Mouse (Mus musculus) brain, embryonic 14.5 days (tissue): ENCODE measurements around the gene Gm20661. TPM values are rescaled to one million over a fixed set of nuclear protein-coding genes. Genes with fewer than 3 reads are reported as not detected.

Source experiments
- DNase-seq: peaks from one replicate; pipeline ENCODE4 v3.0.0-alpha.2; 2011; ENCODE audit warnings: low read depth
- CTCF ChIP-seq: fragments of 200-500 bp; IDR thresholded peaks from 2 replicates; pipeline ENCODE4 v1.5.1; 2012; ENCODE audit warnings: inconsistent platforms, mild to moderate bottlenecking, moderate library complexity, borderline replicate concordance; ENCODE audit not compliant: insufficient read depth, insufficient read length; ENCODE audit errors: extremely low read depth
- POLR2A ChIP-seq: fragments of 200-500 bp; IDR thresholded peaks from 2 replicates; pipeline ENCODE4 v1.6.1; 2012; ENCODE audit warnings: mild to moderate bottlenecking, inconsistent platforms, borderline replicate concordance; ENCODE audit not compliant: poor library complexity, insufficient read depth, insufficient read length, severe bottlenecking; ENCODE audit errors: extremely low read depth
- polyA plus RNA-seq: library from polyadenylated mRNA; depleted of rRNA; stranded (reverse); fragments of >200 nt; gene quantifications from 2 replicates; pipeline ENCODE4 v1.2.3, GENCODE M21; 2012

Gm20661 gene
- polyA plus RNA-seq, 1 experiment, result 1.7 TPM

DNA sequence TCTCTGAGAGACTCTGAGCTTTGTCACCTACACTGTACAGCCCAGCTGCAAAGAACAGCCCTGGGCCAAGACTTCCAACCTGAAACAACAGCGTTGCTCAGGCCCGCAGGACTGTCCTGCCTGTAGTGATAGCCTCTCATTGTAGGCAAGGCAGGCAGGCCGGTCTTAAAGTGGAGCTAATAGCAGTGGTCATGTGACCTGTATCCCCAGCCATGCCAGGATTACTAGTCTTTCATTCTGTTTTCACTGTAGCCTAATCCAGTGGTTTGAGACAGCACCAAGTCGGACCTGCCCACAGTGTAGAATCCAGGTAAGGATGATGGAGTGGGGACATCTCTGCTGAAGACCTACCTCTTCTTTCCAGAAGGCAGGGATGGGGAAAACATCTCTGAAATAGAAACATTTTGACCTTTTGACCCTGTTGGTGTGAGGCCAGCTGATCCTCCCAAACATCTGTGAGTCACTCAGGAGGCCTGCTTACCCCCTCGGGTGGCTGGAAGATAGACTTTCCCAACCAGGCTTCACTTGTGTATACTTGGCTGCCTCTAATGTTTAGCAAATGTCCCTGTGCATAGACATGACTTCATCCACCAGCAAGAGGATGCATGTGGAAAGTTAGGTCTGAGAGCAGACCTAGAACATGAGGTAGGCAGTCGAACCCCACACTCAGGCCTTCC is 27.1 kb upstream of the Gm20661 start:
- DNase-seq, result no peak
- TF ChIP-seq POLR2A (no peak), CTCF (no peak)

DNA sequence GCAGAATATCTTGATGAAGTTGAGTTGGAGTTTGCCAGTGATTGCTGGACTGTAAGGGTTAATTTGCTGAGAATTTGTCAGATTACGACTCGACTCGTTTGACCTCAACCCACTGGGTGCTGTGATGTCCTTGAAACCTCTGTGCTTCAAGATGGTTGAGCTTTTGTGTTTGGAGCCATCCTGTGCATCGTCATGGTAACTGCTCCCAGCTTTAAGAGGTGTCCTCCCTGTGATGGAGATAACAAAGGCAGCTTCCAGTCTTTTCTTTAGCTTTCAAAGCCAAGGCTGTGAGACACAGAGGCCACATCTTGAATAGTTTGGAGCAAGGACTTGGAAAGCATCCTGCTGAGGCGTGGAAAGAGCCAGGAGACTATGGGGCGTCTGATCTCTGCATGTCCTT is 25.7 kb upstream of the Gm20661 start:
- peak; percentile 62 for DNase-seq
- TF ChIP-seq POLR2A, result no peak
- no peak for TF ChIP-seq CTCF

DNA sequence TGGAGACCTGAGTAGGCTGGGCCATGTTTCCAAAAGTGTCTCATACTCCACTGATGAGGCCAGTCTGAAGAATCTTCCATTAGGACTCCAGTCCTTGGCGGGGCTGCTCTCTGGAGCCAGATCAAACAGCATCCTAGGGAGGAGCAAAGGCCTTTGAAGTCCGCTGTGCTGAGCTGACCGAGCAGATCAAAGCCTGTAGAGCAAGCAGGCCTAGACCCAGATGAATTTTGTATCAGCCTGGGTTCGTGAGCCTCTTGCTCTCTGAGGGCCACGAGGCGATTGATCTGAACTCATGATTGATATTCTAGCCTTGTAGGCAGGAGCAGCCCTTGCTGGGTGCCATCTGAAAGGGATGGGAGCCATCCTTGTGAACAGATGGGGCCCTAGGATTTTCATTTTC is 23.0 kb upstream of the Gm20661 start:
- DNase-seq, result peak; percentile 36
- TF ChIP-seq POLR2A (no peak), CTCF (no peak)

DNA sequence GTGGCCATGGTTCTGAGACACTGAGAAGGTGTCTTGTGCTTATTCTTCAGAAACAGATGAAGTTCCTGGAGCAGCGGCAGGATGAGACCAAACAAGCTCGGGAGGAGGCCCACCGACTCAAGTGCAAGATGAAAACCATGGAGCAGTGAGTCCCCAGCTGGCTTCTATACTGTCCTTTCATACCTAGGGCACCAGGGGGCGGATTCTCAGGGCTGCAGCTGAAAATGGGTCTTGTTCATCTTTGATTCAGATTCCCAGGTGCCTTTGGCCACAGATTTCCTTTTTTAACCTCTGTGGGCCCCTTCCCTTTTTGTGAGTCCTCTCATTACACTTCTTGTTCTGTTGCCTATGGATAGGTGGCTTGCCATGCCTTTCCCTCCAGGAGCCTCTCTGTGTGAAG is 21.9 kb upstream of the Gm20661 start:
- no peak for DNase-seq
- TF ChIP-seq POLR2A (no peak), CTCF (no peak; the same call in 1 of the 2 replicates)

DNA sequence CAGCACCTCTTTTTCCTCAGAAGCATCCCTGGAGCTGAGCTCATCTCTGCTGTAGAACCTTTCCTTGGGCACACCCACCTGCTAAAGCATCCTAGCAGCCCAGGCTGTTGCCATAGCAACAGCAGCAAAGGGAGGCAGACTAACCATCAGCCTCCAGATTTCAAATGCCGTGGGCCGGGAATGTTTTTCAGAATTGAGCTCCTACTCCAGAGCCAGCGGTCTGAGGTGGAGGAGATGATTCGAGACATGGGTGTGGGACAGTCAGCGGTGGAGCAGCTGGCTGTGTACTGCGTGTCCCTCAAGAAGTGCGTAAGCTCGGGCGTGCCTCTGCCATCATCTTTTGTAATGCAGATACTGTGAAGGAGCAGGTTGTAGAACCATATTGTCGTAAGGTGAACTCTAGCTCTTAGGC is 21.5 kb upstream of the Gm20661 start:
- TF ChIP-seq CTCF (no peak), POLR2A (no peak)
- DNase-seq, result peak; percentile 87

DNA sequence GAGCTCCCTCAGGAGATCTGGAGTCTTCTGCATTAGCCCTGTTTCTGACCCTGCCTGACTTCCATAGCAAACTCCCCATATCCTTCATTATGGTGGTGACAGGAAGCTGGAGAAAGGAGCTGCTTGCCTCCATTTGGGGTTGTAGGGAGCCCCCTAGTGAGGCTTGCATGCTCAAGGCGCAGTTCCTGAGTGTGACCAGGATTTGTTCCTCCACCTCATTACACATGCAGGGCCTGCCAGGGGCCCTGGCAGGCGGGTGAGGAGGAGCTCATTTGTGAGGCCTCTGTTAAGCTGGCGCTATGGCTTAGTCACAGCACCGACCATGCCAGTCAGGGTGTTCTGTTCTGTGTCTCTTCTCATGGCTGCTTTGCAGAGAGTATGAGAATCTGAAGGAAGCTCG is 21.0 kb upstream of the Gm20661 start:
- TF ChIP-seq CTCF (peak; percentile 45; the same call in 1 of the 2 replicates), POLR2A (no peak)
- DNase-seq, result peak; percentile 72

DNA sequence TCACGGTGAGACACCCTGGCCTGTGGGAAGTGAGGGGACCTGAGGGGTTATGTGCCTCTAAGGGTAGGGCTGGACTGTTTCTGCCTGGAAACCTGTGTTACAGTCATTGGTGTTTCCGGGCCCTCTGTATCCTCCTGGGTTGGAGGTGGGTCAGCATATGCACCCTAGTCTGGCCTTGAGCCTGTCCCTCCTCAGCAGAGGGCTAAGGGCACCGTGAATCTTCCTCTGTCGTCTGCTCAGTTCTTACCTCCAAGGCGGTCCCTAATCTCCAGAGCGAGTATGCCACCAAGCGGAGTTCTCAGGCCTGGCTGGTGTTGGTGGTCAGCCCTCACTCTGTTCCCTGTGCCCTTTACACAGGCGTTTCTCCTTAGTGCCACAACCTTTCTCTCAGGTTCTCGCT is 19.9 kb upstream of the Gm20661 start:
- TF ChIP-seq CTCF (no peak), POLR2A (no peak)
- DNase-seq, result no peak

DNA sequence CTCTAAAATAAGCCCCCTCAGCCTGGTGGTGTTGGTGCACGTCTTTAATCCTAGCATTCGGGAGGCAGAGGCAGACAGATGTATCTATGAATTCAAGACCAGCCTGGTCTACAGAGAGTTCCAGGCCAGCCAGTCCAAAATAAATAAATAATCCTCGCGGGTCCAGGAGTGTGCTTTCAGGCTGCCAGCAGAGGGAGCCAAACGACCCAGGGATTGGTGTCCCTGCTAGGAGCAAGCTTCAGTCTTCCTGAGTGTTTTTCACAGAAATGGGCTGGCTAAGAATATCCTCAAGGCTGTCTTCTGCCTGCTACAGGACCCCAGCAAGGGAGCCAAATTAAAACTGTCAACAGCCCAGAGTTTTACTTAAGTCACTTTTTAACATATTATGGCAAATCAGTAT is 19.2 kb upstream of the Gm20661 start:
- TF ChIP-seq POLR2A, result no peak
- peak; percentile 96 for TF ChIP-seq CTCF
- peak; percentile 86 for DNase-seq

DNA sequence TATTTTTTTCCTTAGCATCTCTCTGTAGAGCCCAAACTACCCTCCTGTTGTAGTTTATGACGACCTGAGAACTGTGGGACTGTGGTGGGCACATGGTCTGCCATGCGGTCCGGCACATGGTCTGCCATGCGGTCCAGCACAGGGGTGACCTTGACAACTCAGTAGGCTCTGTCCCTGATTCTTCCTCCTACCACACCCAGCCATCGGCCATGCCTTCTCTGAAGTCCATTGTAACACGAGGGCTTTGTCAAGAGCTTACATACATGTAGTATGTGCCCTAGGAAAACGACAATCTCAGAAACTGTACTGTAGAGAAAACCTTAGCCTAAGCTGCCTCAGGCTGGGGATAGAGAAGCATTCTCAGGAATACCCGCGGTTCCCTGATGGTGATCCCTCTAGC is 18.2 kb upstream of the Gm20661 start:
- TF ChIP-seq POLR2A, result no peak
- TF ChIP-seq CTCF, result no peak
- DNase-seq, result no peak

DNA sequence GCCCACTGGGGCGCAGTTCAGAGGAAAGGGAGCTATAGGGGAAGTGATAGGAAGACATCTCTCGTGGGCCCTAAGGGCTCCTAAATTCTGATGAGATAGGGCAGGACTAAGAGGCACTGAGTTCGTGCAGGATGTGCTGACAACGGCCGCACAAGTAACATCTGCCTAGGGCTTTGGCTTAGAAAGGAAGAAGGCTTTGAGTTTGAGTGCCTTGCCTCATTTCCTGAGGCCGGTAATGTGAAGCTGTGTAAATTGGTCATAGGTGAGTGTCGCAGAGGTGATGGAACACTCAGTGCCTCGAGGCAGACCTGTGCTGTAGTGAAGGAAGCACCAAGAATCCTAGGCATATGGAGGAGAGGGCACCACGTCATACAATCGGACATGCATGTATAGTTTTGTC is 16.2 kb upstream of the Gm20661 start:
- DNase-seq, result no peak
- TF ChIP-seq CTCF (no peak), POLR2A (no peak)

DNA sequence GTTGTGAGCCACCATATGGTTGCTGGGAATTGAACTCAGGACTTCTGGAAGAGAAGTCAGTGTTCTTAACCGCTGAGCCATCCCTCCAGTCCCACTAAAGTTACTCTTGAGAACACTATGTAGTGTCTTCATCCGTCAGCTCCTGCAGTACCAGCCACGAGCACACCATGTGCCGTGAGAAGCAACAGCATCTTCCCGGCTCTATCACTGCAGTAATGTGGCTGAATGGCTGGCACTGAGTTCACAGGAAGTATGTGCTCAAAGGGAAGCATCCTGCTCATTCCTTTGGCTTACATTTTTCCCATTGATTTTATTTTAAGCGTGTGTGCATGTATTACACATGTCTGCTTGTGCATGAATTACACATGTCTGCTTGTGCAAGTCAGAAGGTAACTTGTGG is 15.4 kb upstream of the Gm20661 start:
- TF ChIP-seq POLR2A, result no peak
- no peak for TF ChIP-seq CTCF
- DNase-seq, result no peak

DNA sequence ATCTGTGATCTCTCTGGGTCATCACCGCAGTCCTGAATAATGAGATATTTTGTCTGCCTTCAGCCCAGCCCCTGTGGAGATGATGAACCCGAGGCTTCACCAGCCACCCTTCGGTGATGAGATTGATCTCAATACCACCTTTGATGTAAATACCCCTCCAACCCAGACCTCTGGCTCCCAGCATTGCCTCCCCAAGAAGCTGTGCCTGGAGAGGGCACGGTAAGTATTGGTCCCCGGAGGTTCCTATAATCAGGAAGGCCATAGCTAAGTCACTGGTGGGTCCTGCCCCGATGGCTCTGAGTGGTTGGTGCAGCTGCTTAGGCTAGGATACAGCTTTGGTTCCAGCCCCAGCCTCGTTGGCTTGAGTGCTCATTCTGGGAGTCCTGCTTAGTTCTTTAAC is 14.3 kb upstream of the Gm20661 start:
- no peak for DNase-seq
- TF ChIP-seq CTCF (no peak), POLR2A (no peak)
